Mouse (Mus musculus) hindbrain, embryonic 15.5 days (tissue): ENCODE measurements around the gene Depdc1b. TPM values are rescaled to one million over a fixed set of nuclear protein-coding genes. Genes with fewer than 3 reads are reported as not detected.
A peak's percentile ranks its signal among the peaks of the same experiment; 100 is the strongest.

Source experiments
- ATAC-seq: fragments of 200-750 bp; cut with Nextera tagmentation; 2 replicates; pipeline ENCODE4 v1.8.0; 2017; ENCODE audit warnings: low read depth, moderate number of reproducible peaks, moderate TSS enrichment; ENCODE audit not compliant: low FRiP score
- H3K27ac ChIP-seq: fragments of 300-500 bp; sonication (generic); replicated peaks from 2 replicates; pipeline ENCODE4 v1.5.1; 2015; ENCODE audit warnings: mild to moderate bottlenecking, inconsistent platforms
- H3K27me3 ChIP-seq: fragments of 300-500 bp; sonication (generic); 2 replicates; pipeline ENCODE4 v1.6.1; 2015; ENCODE audit warnings: control low read depth, inconsistent platforms
- H3K36me3 ChIP-seq: fragments of 300-500 bp; sonication (generic); 2 replicates; pipeline ENCODE4 v1.6.1; 2015; ENCODE audit warnings: control low read depth, inconsistent platforms
- H3K4me1 ChIP-seq: fragments of 300-500 bp; sonication (generic); replicated peaks from 2 replicates; pipeline ENCODE4 v1.6.1; 2015; ENCODE audit warnings: control low read depth, inconsistent platforms
- H3K4me2 ChIP-seq: fragments of 300-500 bp; sonication (generic); 2 replicates; pipeline ENCODE4 v1.6.1; 2015; ENCODE audit warnings: moderate library complexity, mild to moderate bottlenecking, inconsistent platforms
- H3K4me3 ChIP-seq: fragments of 300-500 bp; sonication (generic); 2 replicates; pipeline ENCODE4 v1.5.1; 2015; ENCODE audit warnings: mild to moderate bottlenecking, inconsistent platforms
- H3K9ac ChIP-seq: fragments of 300-500 bp; sonication (generic); 2 replicates; pipeline ENCODE4 v1.6.1; 2015; ENCODE audit warnings: inconsistent platforms
- H3K9me3 ChIP-seq: fragments of 300-500 bp; sonication (generic); 2 replicates; pipeline ENCODE4 v1.6.1; 2016; ENCODE audit warnings: control low read depth, inconsistent platforms
- WGBS: fragments of 180-500 bp; shearing (Covaris S2); methylation state at CpG from one replicate; pipeline ENCODE4 v1.1.7; 2015; 5-methylcytosine and 5-hydroxymethylcytosine counted together
- polyA plus RNA-seq: library from polyadenylated mRNA; unstranded; fragments of >200 nt; fragmentation: Nextera tagmentation; extraction: Ambion mirVana; gene quantifications from 2 replicates; pipeline ENCODE4 v1.2.1, GENCODE M21; 2015

Depdc1b gene
- polyA plus RNA-seq, result 2.5 and 2.8 TPM in 2 replicates

DNA sequence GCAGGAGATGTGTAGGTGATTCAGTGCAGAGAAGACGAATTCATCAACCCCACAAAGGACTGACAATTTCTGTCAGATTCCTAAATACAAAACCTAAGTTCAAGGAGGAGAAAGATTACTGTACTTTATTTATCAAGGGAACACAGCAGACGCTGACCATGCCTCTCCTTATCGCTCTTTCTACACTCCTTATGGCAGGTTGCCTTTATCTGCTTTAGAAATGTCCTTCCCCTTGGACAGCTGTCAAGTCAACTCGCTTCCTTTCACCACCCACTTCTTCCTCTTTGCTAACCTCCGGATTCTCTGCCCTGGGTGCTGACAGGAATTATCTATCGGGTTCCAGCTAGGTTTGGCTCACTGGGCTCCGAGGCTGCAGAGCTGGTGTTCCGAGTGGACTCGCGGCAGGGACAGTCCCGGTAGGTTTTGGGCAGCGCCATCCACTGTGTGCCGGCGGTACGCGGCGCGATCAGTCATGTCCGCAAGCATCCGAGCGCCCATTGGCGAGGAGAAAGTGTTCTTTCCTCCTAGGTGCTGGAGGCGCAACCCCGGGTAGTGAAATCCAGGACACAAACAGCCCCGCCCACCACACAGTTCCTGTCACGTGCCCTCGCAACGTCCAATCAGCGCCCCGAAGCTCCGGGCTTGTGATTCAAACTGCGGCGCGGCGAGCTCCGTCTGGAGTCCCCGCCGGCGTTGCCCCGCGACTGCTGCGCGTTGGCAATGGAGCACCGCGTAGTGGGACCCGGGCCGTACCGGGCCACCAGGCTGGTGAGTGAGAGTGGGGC is at the start of gene Depdc1b:
Depdc1b (plus strand) TSS at position 631 of the 785 bp plus-strand sequence.
- Histone ChIP-seq H3K9me3 (no peaks in the 10 kb centered on the region), H3K4me2 (peak within 1 kb of the TSS; percentile 95), H3K27ac (peak within 1 kb of the TSS; percentile 74; the same call in 1 of the 2 replicates), H3K36me3 (no peaks in the 10 kb centered on the region), H3K9ac (peak within 1 kb of the TSS; percentile 79), H3K4me1 (peaks cover 12% of the 10 kb centered on the region), H3K4me3 (peak within 1 kb of the TSS; percentile 78), H3K27me3 (no peaks in the 10 kb centered on the region)
- under 1% methylated on average over 48 of the region's 48 CpGs for WGBS
- peak; percentile 99 for ATAC-seq

DNA sequence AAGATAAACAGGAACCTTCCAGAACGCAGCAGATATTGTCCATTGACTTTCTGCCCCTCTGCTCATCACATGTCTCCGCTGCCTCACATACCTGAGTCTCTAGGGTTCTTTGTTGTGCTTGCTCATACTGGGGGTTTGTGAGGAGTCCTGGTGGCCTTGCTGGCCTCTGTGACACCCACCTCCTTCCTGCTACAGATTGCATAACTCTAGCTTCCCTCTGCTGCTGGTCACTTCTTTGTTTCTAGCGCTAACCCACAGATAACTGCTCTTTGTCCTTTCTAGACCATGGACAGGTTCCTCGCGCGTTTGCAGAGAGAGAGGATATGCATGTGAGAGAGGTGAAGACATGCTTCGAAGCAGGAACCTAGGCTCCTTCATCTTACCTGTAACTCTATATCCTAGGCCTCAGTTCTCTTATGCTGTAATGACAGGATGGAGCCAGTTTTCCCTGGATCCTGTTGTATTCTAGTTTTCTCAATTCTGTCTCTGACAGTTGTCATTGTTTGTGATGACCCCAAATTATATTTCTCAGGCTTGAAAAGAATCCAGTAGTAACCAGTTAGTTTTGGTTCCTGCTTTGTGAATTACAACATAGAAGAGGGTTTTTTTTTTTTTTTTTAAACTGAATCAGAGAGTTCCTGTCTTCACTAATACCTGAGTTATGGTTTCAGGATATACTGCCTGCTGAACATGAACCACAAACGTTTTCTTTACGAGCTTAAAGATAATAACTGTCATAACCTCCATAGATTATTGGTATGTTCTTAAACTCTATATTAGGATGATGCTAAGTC is 48.1 kb upstream of the Depdc1b start:
- no peaks in the 10 kb centered on the region for H3K27me3 ChIP-seq
- H3K27ac ChIP-seq, result no peak overlapping the region
- WGBS, result 86% methylated on average over 9 of the region's 9 CpGs
- no peak overlapping the region for H3K9ac ChIP-seq
- no peak overlapping the region for H3K4me3 ChIP-seq
- H3K36me3 ChIP-seq, result no peaks in the 10 kb centered on the region
- H3K4me2 ChIP-seq, result no peak overlapping the region
- no peaks in the 10 kb centered on the region for H3K9me3 ChIP-seq
- H3K4me1 ChIP-seq, result no peaks in the 10 kb centered on the region
- ATAC-seq, result no peak

DNA sequence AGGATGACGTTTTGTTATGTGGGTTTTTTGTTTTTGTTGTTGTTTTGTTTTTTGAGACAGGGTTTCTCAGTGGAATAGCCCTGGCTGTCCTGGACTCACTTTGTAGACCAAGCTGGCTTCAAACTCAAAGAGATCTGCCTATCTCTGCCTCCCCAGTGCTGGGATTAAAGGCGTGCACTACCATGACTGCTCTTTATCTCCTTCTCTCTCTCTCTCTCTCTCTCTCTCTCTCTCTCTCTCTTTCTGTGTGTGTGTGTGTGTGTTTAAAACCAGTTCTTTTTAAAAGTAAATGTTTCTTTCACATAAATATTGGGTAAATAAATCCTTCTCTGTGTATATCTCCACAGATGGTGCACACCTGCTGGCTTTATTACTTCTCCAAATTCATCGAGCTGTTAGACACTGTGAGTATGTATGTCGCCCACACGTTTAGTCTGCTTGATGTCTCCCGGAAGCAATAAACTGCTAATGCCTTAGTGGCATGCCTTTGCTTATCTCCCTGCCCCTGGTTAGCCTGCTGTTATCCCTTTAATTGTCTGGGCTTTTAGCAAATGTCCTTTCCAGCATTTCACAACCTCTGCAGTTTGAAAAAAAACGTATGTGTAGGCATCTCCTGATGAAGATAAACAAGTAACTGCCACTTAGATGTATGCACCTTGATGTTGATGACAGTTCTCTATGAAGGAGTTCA is 44.5 kb upstream of the Depdc1b start:
- 68% methylated on average over 7 of the region's 7 CpGs for WGBS
- Histone ChIP-seq H3K9ac (no peak overlapping the region), H3K4me3 (no peak overlapping the region), H3K36me3 (no peaks in the 10 kb centered on the region), H3K9me3 (no peaks in the 10 kb centered on the region), H3K27me3 (no peaks in the 10 kb centered on the region), H3K4me1 (no peaks in the 10 kb centered on the region), H3K27ac (no peak overlapping the region), H3K4me2 (no peak overlapping the region)
- ATAC-seq, result no peak

DNA sequence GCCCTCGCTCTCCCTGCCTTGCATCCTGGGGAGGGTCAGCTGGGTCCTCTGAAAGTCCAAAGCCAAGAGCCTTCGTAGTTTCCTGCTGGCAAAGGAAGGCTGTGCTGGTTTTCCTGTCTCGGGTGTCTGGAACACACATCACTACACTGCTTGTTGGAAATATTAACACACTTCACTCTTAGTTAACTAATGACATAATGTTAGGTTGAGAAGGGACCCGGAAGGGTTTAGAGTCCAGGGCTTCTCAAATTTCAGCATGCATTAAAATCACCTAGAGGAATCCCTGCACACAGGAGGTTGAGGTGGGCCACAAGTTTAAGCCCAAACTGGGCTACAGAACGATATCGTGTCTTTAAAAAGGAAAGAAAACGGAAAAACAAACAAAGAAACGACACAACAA is 43.8 kb upstream of the Depdc1b start:
- H3K9ac ChIP-seq, result no peak overlapping the region
- no peak for ATAC-seq
- WGBS, result 87% methylated on average over 8 of the region's 8 CpGs
- no peak overlapping the region for H3K4me3 ChIP-seq
- H3K4me1 ChIP-seq, result no peaks in the 10 kb centered on the region
- H3K36me3 ChIP-seq, result no peaks in the 10 kb centered on the region
- no peak overlapping the region for H3K27ac ChIP-seq
- no peak overlapping the region for H3K4me2 ChIP-seq
- no peaks in the 10 kb centered on the region for H3K9me3 ChIP-seq
- no peaks in the 10 kb centered on the region for H3K27me3 ChIP-seq

DNA sequence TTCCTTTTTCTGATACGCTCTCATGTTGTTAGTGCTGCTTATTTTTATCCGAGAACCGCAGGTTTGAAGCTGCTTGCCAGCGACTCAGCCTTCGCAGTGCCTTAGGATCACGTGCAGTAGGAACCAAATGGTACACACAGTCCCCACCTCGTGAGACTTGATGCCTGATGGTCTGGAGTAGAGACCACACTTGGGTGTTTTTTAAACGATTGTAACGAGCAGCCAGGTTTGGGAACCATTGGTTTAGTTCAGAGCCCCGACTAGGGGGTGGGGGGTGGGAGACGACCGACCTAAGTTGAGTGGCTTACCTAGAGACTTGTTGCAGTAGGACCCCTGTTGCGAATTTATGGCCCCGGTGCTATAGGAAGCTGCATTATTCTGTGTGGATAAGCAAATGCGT is 43.1 kb upstream of the Depdc1b start:
- no peak for ATAC-seq
- Histone ChIP-seq H3K9me3 (no peaks in the 10 kb centered on the region), H3K4me1 (no peaks in the 10 kb centered on the region), H3K27ac (no peak overlapping the region), H3K4me2 (no peak overlapping the region), H3K4me3 (no peak overlapping the region), H3K36me3 (no peaks in the 10 kb centered on the region), H3K27me3 (no peaks in the 10 kb centered on the region), H3K9ac (no peak overlapping the region)
- WGBS, result 58% methylated on average over 15 of the region's 15 CpGs

DNA sequence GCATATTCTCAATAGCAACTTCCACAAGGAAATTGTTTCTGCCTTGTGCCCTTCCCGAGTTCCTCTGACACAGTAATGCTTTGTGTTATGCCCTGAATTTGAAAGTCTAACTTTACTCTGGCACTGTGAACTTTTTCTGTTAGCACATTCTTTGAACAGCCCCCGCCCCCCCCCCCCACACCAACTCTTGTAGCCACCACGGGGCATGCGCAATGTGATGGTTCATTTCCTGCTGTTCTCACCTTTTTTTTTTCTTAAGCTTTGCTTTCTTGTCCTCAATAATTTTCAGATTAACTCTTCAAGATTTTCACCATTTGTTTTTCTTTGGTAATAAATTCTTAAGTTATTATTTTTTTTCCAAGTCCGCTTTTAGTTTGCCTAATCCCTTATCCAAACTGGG is 42.7 kb upstream of the Depdc1b start:
- Histone ChIP-seq H3K36me3 (no peaks in the 10 kb centered on the region), H3K27me3 (no peaks in the 10 kb centered on the region), H3K27ac (no peak overlapping the region), H3K4me1 (no peaks in the 10 kb centered on the region), H3K4me3 (no peak overlapping the region), H3K4me2 (no peak overlapping the region), H3K9me3 (no peaks in the 10 kb centered on the region), H3K9ac (no peak overlapping the region)
- ATAC-seq, result no peak
- 40% methylated on average over 5 of the region's 5 CpGs for WGBS

DNA sequence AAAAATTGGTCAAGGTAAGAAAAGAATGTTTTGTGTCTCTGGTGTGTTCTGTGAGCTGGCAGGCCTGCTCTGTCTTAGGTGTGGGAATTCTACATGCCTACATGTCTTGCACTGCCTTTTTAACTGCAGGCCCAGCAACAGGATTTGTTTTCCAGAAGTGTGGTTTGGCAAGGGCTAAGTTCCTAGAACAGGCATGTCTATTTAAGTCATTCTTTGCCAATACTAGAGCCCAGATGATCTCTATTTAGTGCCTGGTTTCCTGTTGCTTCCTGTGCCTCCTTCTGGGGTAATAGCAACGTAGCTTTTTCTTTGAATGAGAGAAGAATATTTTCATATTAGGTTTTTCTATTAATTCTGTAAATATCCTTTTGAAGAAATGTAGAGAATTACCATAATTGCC is 39.6 kb upstream of the Depdc1b start:
- Histone ChIP-seq H3K27me3 (no peaks in the 10 kb centered on the region), H3K36me3 (no peaks in the 10 kb centered on the region), H3K9me3 (no peaks in the 10 kb centered on the region), H3K9ac (no peak overlapping the region), H3K27ac (no peak overlapping the region), H3K4me3 (no peak overlapping the region), H3K4me2 (no peak overlapping the region), H3K4me1 (no peaks in the 10 kb centered on the region)
- ATAC-seq, result no peak
- 71% methylated on average over 1 of the region's 1 CpGs for WGBS

DNA sequence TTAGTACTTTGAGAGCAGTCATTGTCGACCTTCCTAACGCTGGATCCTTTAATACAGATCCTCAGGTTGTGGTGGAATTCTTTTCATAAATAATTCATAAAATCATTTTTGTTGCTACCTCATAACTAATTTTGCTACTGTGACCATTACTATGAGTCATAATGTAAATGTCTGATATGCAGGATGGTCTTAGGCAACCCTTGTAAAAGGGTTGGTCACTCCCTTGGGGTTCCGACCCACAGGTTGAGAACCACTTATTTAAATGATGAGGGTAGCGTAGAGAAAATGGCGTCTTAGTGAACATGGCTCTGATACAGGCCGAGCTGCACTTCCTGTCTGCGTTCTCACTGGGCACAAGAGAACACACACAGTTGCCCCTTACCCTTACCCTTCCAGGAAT is 38.8 kb upstream of the Depdc1b start:
- Histone ChIP-seq H3K36me3 (no peaks in the 10 kb centered on the region), H3K4me2 (no peak overlapping the region), H3K9me3 (no peaks in the 10 kb centered on the region), H3K9ac (no peak overlapping the region), H3K4me3 (no peak overlapping the region), H3K27me3 (no peaks in the 10 kb centered on the region), H3K4me1 (no peaks in the 10 kb centered on the region), H3K27ac (no peak overlapping the region)
- 80% methylated on average over 7 of the region's 7 CpGs for WGBS
- no peak for ATAC-seq

DNA sequence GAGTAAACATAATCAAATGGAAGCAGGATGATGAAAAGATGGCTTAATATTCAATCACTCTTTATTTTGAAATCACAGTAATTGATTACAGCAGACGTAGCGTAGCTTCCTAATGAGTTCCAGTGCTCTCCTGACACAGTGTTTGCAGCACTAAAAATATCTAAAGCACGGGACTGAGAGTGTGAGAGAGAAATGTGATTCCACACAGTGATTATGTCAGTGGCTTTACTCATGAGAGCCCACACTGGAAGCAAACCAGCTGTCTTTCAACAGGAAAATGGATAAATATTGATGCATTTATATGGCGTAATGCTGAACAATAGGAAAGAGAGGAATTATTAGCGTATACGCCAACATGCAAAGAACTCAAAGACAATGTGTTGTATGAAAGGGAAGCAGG is 37.5 kb upstream of the Depdc1b start:
- no peak overlapping the region for H3K4me3 ChIP-seq
- no peaks in the 10 kb centered on the region for H3K27me3 ChIP-seq
- H3K36me3 ChIP-seq, result no peaks in the 10 kb centered on the region
- no peaks in the 10 kb centered on the region for H3K4me1 ChIP-seq
- ATAC-seq, result no peak
- H3K9ac ChIP-seq, result no peak overlapping the region
- WGBS, result 51% methylated on average over 6 of the region's 6 CpGs
- H3K27ac ChIP-seq, result no peak overlapping the region
- no peak overlapping the region for H3K4me2 ChIP-seq
- no peaks in the 10 kb centered on the region for H3K9me3 ChIP-seq

DNA sequence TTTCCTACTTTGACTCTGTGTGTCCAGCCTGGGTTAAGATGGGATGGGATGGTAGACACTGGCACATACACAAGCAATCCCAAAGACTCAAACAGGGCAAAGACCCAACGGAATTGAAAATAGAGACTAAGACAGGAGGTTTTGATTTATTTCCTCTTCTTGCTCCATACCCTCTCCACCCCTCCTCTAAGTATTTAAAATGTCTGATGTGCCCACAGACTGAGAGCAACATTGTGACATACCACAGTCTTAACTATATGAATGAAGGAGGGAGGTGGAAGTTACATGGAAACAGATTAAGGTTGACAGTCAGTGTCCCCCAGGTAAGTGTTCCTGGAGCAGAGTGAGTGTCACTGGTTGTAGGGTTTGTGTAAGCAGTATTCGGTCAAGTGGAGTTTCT is 31.8 kb upstream of the Depdc1b start:
- WGBS, result 97% methylated on average over 2 of the region's 2 CpGs
- no peaks in the 10 kb centered on the region for H3K36me3 ChIP-seq
- H3K9me3 ChIP-seq, result no peaks in the 10 kb centered on the region
- H3K4me3 ChIP-seq, result no peak overlapping the region
- no peak overlapping the region for H3K4me2 ChIP-seq
- no peak overlapping the region for H3K27ac ChIP-seq
- no peaks in the 10 kb centered on the region for H3K4me1 ChIP-seq
- H3K9ac ChIP-seq, result no peak overlapping the region
- H3K27me3 ChIP-seq, result no peaks in the 10 kb centered on the region
- ATAC-seq, result no peak

DNA sequence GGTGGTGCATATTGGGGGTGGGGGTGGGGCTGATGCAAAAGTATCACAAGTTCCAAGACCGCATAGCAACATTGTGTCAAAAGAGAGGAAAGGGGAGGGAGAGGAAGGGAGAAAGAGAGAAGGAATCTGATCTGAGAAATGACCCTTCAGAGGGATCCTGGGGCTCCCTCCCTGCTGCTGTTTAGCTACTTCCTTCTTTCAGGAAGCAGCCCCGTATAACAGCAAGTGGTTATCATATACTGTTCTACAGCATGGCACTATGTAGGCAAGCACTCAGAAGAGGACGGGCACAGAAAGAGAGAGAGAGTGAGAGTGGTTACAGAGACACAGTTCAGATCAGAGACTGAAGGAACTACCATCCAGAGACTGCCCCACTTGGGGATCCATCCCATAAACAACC is 28.2 kb upstream of the Depdc1b start:
- H3K36me3 ChIP-seq, result no peaks in the 10 kb centered on the region
- H3K4me2 ChIP-seq, result no peak overlapping the region
- WGBS, result 78% methylated on average over 3 of the region's 3 CpGs
- H3K27me3 ChIP-seq, result no peaks in the 10 kb centered on the region
- no peak overlapping the region for H3K4me3 ChIP-seq
- no peaks in the 10 kb centered on the region for H3K4me1 ChIP-seq
- H3K9ac ChIP-seq, result no peak overlapping the region
- ATAC-seq, result no peak
- no peaks in the 10 kb centered on the region for H3K9me3 ChIP-seq
- H3K27ac ChIP-seq, result no peak overlapping the region

DNA sequence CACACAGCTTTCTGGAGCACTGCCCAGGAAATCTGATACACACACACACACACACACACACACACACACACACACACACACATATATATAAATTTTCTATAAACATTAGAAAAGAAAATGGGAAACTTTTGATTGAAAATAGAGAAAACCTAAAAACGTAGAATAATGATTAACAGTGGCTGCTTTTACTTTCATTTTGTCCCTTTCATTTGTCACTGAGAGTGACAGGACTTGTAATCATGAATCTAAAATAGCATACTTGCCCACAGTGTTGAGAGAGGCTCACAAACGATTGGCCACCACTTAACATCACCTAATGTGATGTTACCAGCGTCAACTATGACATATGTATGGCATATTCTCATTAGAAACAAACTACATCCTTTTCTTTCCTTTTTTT is 26.7 kb upstream of the Depdc1b start:
- WGBS, result 81% methylated on average over 3 of the region's 3 CpGs
- ATAC-seq, result no peak
- H3K36me3 ChIP-seq, result no peaks in the 10 kb centered on the region
- H3K27me3 ChIP-seq, result no peaks in the 10 kb centered on the region
- no peak overlapping the region for H3K4me3 ChIP-seq
- H3K27ac ChIP-seq, result no peak overlapping the region
- no peaks in the 10 kb centered on the region for H3K9me3 ChIP-seq
- H3K4me1 ChIP-seq, result no peaks in the 10 kb centered on the region
- H3K9ac ChIP-seq, result no peak overlapping the region
- H3K4me2 ChIP-seq, result no peak overlapping the region
